Mouse (Mus musculus): ENCODE results near the gene Bmpr1b.

Gene Bmpr1b

DNA sequence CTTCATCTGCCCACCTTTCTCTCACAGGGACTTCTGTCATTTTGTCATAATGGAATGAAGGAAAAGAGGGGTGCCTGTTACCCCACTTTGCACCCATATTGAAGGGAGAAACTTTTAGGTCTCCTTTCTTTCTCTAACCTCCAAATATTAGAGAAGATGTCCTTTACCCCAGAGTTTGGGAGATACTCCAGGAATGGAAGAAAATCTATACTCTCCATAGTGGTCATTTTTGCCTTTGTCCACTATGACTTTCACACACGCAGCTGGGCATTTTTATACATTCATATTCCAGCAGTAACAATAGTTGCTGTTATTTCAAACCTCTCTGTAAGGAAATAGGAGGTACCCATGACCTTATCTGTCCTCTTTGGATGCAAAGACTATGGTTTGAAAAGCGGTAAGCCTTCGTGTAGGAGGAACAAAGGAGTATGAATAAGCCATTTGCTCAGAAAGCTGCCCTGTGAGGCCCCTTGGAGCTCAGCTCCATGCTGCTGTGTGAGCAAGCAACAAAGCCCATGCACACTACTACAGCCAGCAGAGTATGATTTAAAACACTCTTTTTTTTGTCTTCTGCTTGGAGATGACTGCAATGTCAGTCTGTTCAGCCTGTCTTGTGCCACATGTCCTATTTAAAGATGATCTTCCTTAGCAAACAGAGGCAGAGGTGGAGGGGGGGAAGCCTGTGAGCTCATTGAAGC lies 350.5 kb downstream of the Bmpr1b start:
- DNase-seq (ENCODE audit: low read depth) = no peak

DNA sequence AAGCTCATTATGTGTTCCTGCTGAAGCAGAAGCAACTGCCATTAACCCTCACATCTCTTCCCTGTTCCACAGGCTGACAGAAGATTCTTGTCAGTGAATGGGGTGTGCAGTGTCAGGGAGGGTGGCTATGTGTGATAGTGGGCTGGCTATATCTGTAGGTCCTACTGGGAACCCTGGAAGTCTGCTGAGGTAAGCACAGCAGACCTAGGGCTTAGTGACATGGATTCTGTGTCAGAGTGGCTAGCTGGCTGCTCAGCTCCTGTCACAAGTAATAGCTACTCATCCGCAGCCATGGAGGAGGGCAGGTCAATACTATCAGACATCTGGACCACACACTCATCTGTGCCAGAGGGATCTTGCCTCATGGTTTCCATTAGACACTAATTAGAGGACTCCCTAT lies 354.4 kb downstream of the Bmpr1b start:
- DNase-seq (ENCODE audit: low read depth) = no peak

DNA sequence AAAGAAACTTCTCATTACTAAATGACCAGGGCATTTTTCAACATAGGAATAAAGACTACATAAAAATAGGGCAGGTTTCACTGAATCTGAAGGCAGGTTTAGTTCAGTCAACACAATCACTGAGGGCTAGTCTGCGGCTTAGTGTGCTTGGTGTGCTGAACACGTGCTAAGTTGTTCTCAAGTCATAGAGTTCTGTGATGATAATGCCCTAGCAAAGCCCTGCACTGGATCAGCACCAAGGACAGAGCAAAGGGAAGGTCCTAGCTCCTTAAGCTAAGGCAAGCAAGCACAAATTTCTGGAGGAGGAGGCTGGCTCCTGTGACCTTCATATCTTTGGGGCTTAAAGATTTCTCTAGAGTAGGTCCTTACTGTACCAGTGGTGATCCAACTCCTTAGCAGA lies 357.9 kb downstream of the Bmpr1b start:
- no peak for DNase-seq (ENCODE audit: low read depth)

DNA sequence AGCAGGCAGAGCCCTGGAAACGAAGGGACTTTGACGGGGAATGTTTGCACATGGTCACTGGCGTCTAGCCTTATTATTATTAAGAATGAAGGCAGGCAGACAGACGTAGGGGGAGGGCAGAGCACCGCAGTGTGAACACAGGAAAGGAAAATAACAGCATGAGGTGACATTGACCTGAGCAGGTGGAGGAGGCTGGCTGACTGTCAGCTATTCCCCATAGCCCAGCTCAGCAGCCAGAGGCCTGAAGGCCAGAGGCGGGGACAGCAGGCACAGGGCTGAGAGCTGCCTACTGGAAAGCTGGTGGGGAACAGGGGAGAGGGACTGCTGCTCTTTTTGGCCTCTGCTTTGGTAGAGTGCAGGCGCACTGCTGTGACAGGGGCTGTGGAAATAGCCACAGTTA lies 358.3 kb downstream of the Bmpr1b start:
- DNase-seq (ENCODE audit: low read depth) = no peak

DNA sequence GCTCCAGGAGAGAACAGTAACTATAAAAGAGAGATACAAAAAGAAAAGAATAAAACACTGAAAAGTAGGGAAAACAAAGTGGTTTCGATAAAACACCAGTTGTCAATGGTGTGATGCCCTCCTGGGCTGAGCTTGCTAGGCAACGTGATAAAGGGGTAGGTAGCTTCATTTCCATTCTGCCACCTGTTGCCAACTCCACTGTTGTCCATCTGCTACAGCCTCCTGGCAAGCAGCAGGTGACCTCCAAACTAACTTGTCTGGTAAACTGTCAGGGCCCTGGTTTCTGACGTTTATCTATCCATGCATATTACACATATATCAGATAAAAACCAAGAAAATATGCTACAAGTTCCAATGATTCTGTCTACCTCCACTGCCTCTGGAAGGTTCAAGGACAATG lies 359.6 kb downstream of the Bmpr1b start:
- no peak for DNase-seq (ENCODE audit: low read depth)

DNA sequence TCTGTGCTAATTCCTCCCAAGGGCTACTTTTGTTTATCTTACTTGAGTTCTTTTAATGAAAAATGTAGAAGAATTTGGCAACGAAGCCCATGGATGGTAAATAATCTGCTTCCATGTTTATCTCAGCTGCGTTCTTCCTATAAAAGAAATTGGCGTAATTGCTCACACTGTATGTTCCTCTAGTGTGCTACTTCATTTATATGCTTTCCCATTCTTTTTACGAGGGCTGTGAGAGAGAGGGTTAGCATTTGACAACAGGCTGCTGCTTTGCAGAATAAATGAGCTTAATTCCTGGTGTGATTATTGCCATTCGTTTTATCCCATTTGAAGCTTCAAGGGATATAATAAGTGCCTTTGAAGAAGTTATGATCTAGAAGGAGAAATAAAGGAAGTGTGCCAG lies 365.1 kb downstream of the Bmpr1b start:
- no peak for DNase-seq (ENCODE audit: low read depth)

DNA sequence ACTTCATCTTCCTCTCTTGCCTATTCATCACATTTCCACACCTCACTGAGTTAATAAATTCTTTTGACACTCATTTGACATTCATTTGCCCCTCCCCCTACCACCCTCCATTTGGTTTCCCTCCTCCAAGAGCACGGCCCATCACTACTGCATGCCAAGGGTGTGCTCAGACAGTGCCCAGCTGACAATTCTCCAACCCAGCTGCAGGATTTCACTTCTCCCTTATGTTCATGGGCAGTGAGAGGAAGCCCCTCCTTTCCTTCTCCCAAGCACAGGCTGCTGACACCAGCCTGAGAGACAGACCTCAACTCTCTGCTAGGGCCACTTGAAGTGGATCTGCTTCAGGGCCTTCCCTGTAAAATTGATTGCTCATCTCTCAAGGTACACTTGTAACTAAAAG lies 371.4 kb downstream of the Bmpr1b start:
- no peak for DNase-seq (ENCODE audit: low read depth)

DNA sequence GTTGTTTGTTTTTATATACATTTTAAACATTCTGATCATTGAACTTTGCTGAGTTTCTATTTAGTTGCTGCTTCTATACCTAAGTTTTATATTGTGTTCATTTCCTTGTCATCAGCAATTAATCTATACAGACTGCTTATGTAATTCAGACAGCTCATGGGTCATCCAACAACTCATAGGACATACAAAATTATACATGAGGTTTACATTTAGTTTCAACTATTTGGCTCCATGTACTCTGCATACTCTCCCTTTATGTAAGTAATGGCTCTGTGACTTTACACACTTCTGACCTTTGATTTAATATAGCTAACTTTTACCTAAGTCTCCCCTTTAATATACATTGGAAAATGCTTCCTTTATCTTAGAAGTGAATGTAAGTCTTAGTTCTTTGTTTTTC lies 371.9 kb downstream of the Bmpr1b start:
- no peak for DNase-seq (ENCODE audit: low read depth)

DNA sequence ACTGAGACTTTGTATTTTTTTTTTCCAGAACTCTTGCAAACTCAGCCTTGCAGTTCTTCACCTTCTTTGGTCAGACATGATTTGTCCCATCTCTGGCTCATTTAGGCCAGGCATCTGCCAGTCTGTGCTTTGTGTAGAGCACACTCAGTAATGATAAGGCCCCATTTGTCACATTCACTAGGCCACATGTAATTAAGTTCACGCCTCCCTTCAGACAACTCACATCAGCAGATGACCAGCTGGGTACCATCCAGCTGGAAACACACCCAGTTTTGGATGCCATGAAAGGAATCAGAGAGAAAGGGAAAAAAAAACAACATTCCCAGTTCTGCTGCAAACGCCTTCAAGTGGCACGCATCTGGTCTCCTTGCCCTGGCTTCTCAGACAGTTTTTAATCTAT lies 374.9 kb downstream of the Bmpr1b start:
- DNase-seq (ENCODE audit: low read depth) = no peak

DNA sequence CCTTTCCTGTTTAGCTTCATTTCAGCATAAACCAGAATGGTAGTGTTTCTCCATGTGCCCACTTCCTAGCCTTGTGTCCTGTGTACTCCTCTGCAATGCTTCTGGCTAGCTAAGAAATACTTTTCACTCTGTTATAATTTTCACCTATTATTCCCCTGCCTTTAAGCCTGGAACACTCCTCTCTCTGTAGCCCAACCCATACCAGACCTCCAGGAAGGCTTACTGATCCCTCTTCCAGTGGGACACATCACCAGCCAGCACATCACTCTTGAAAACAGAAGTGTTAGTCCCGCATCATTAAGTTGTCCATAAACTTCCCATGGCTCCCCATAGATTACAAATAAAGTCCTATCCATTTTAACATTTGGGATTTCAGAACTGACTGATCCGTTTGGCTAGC lies 375.5 kb downstream of the Bmpr1b start:
- DNase-seq (ENCODE audit: low read depth) = no peak

DNA sequence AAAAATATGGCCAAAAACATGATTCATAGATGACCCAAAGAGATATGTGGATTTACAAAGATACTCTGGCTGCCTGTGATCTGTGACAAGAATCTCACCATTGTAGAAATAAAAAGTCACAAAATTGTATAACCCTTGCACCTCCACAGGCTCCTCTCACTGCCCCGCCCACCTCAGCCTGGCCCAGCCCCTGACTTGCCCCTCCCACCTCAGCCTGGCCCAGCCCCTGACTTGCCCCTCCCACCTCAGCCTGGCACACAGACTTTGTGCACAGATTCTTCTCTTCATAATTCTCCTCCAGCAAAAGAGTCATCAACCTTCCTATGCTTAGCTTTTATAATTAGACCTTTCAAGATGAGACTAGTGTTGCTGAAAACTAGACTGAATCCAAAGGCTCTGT lies 377.1 kb downstream of the Bmpr1b start:
- DNase-seq (ENCODE audit: low read depth) = no peak

DNA sequence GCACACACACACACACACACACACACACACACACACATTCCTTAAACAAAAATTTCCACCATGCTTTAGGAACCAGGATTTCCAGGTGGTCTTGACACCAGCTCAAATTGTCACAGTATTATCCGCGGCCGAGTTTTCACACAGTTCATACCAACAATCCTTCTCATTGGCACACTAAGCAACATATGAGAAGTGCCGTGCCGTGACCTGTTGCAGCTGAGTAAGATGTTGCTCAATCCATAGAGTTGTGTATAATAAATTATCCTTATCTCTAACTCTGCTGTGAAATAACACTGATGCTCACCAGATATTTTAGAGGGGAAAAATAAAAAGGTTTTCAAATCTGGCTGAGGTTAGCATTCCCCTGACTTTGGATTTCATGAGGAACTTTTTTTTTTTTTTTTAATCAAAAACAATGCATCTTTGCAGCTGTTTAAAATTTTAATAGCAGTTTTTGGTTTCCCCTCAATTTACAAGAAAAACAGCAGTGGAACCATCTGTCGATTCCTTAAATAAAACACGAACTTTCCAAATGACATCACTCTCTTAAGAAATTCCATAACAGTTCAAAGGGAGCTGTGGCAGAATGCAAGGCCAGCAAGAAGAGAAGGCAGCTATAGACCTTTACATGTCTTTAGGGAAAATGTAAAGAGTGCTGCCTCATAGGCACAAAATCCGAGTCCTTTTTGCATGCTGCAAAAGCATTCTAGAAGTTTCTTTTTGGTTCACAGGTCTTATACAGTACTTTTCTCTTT lies 378.0 kb downstream of the Bmpr1b start:
- no peak for DNase-seq (ENCODE audit: low read depth)

Measured in induced T-regulatory cell, adult 2 months (primary cell).